Mouse (Mus musculus): Measurements from ENCODE around the gene Cyth2. TPM values are rescaled to one million over a fixed set of nuclear protein-coding genes. Genes with fewer than 3 reads are reported as not detected.

Gene Cyth2
- polyA plus RNA-seq, 1 experiment = 161 TPM

- Histone ChIP-seq H3K4me3 (ENCODE audit: insufficient read depth, low read length) (no peak overlapping the region), H3K4me1 (ENCODE audit: control insufficient read depth, insufficient read depth, low read length) (no peaks in the 10 kb centered on the region), H3K27ac (ENCODE audit: insufficient read depth, low read length) (no peak overlapping the region)
- TF ChIP-seq POLR2A (IDR thresholded peaks at IDR 0.05; ENCODE audit: extremely low read depth, insufficient read depth, low read length) (no peak), CTCF (IDR thresholded peaks at IDR 0.05; ENCODE audit: extremely low read depth, insufficient read depth, low read length) (no peak)
Measured at GRCm38 (mm10) chr7:45782271-45782670, 32.1 kb downstream of the Cyth2 start.

GRCm38 (mm10) chr7:45779081-45779641 lies 35.2 kb downstream of the Cyth2 start:
- no peak for TF ChIP-seq POLR2A (IDR thresholded peaks at IDR 0.05; ENCODE audit: extremely low read depth, insufficient read depth, low read length)
- no peak for TF ChIP-seq CTCF (IDR thresholded peaks at IDR 0.05; ENCODE audit: extremely low read depth, insufficient read depth, low read length)

GRCm38 (mm10) chr7:45775237-45775636 lies 39.1 kb downstream of the Cyth2 start:
- Histone ChIP-seq H3K27ac (ENCODE audit: insufficient read depth, low read length) (no peak overlapping the region), H3K4me1 (ENCODE audit: control insufficient read depth, insufficient read depth, low read length) (no peaks in the 10 kb centered on the region), H3K4me3 (ENCODE audit: insufficient read depth, low read length) (no peak overlapping the region)
- TF ChIP-seq POLR2A (IDR thresholded peaks at IDR 0.05; ENCODE audit: extremely low read depth, insufficient read depth, low read length) = no peak
- no peak for TF ChIP-seq CTCF (IDR thresholded peaks at IDR 0.05; ENCODE audit: extremely low read depth, insufficient read depth, low read length)

More at GRCm38 (mm10) chr7:45779081-45779641, 35.2 kb downstream of the Cyth2 start:
- Histone ChIP-seq H3K4me1 (ENCODE audit: control insufficient read depth, insufficient read depth, low read length) (no peaks in the 10 kb centered on the region), H3K27ac (ENCODE audit: insufficient read depth, low read length) (no peak overlapping the region), H3K4me3 (ENCODE audit: insufficient read depth, low read length) (peak overlapping the region; percentile 11; the same call in 1 of the 2 replicates)

- H3K4me3 ChIP-seq (ENCODE audit: insufficient read depth, low read length) = no peak overlapping the region
Measured at GRCm38 (mm10) chr7:45771101-45771500, 43.3 kb downstream of the Cyth2 start.

GRCm38 (mm10) chr7:45770427-45771082 lies 43.8 kb downstream of the Cyth2 start:
- no peak for TF ChIP-seq POLR2A (IDR thresholded peaks at IDR 0.05; ENCODE audit: extremely low read depth, insufficient read depth, low read length)

More at GRCm38 (mm10) chr7:45771101-45771500, 43.3 kb downstream of the Cyth2 start:
- Histone ChIP-seq H3K27ac (ENCODE audit: insufficient read depth, low read length) (no peak overlapping the region), H3K4me1 (ENCODE audit: control insufficient read depth, insufficient read depth, low read length) (no peaks in the 10 kb centered on the region)
- TF ChIP-seq POLR2A (IDR thresholded peaks at IDR 0.05; ENCODE audit: extremely low read depth, insufficient read depth, low read length) = no peak
- no peak for TF ChIP-seq CTCF (IDR thresholded peaks at IDR 0.05; ENCODE audit: extremely low read depth, insufficient read depth, low read length)

GRCm38 (mm10) chr7:45767500-45767899 lies 46.9 kb downstream of the Cyth2 start:
- H3K4me1 ChIP-seq (ENCODE audit: control insufficient read depth, insufficient read depth, low read length) = no peaks in the 10 kb centered on the region
- no peak overlapping the region for H3K27ac ChIP-seq (ENCODE audit: insufficient read depth, low read length)
- H3K4me3 ChIP-seq (ENCODE audit: insufficient read depth, low read length) = no peak overlapping the region
- TF ChIP-seq POLR2A (IDR thresholded peaks at IDR 0.05; ENCODE audit: extremely low read depth, insufficient read depth, low read length) = no peak
- no peak for TF ChIP-seq CTCF (IDR thresholded peaks at IDR 0.05; ENCODE audit: extremely low read depth, insufficient read depth, low read length)

More at GRCm38 (mm10) chr7:45770427-45771082, 43.8 kb downstream of the Cyth2 start:
- Histone ChIP-seq H3K4me1 (ENCODE audit: control insufficient read depth, insufficient read depth, low read length) (no peaks in the 10 kb centered on the region), H3K27ac (ENCODE audit: insufficient read depth, low read length) (no peak overlapping the region), H3K4me3 (ENCODE audit: insufficient read depth, low read length) (no peak overlapping the region)

- TF ChIP-seq CTCF (IDR thresholded peaks at IDR 0.05; ENCODE audit: extremely low read depth, insufficient read depth, low read length) (no peak), POLR2A (IDR thresholded peaks at IDR 0.05; ENCODE audit: extremely low read depth, insufficient read depth, low read length) (no peak)
- Histone ChIP-seq H3K4me3 (ENCODE audit: insufficient read depth, low read length) (no peak overlapping the region), H3K27ac (ENCODE audit: insufficient read depth, low read length) (no peak overlapping the region), H3K4me1 (ENCODE audit: control insufficient read depth, insufficient read depth, low read length) (no peaks in the 10 kb centered on the region)
Measured at GRCm38 (mm10) chr7:45766764-45767163, 47.6 kb downstream of the Cyth2 start.

- no peak overlapping the region for H3K4me3 ChIP-seq (ENCODE audit: insufficient read depth, low read length)
- no peak for TF ChIP-seq CTCF (IDR thresholded peaks at IDR 0.05; ENCODE audit: extremely low read depth, insufficient read depth, low read length)
- TF ChIP-seq POLR2A (IDR thresholded peaks at IDR 0.05; ENCODE audit: extremely low read depth, insufficient read depth, low read length) = no peak
Measured at GRCm38 (mm10) chr7:45765995-45766394, 48.4 kb downstream of the Cyth2 start.

GRCm38 (mm10) chr7:45760151-45760550 lies 54.2 kb downstream of the Cyth2 start:
- no peaks in the 10 kb centered on the region for H3K4me1 ChIP-seq (ENCODE audit: control insufficient read depth, insufficient read depth, low read length)
- no peak overlapping the region for H3K4me3 ChIP-seq (ENCODE audit: insufficient read depth, low read length)
- H3K27ac ChIP-seq (ENCODE audit: insufficient read depth, low read length) = no peak overlapping the region
- TF ChIP-seq CTCF (IDR thresholded peaks at IDR 0.05; ENCODE audit: extremely low read depth, insufficient read depth, low read length) (no peak), POLR2A (IDR thresholded peaks at IDR 0.05; ENCODE audit: extremely low read depth, insufficient read depth, low read length) (no peak)

More at GRCm38 (mm10) chr7:45765995-45766394, 48.4 kb downstream of the Cyth2 start:
- Histone ChIP-seq H3K27ac (ENCODE audit: insufficient read depth, low read length) (no peak overlapping the region), H3K4me1 (ENCODE audit: control insufficient read depth, insufficient read depth, low read length) (no peaks in the 10 kb centered on the region)

- no peak for TF ChIP-seq POLR2A (IDR thresholded peaks at IDR 0.05; ENCODE audit: extremely low read depth, insufficient read depth, low read length)
- TF ChIP-seq CTCF (IDR thresholded peaks at IDR 0.05; ENCODE audit: extremely low read depth, insufficient read depth, low read length) = no peak
- Histone ChIP-seq H3K27ac (ENCODE audit: insufficient read depth, low read length) (no peak overlapping the region), H3K4me1 (ENCODE audit: control insufficient read depth, insufficient read depth, low read length) (no peaks in the 10 kb centered on the region), H3K4me3 (ENCODE audit: insufficient read depth, low read length) (no peak overlapping the region)
Measured at GRCm38 (mm10) chr7:45759400-45759799, 55.0 kb downstream of the Cyth2 start.

Other genes starting within 250 kb of the Cyth2 start
- 26.1 and 26.5 TPM in 2 replicates for gene Bcat2, start 244.4 kb downstream of the Cyth2 start, polyA plus RNA-seq (2012; rRNA removed)
- not detected in 2 replicates for gene Fgf21, start 199.1 kb downstream of the Cyth2 start, polyA plus RNA-seq (2012; rRNA removed)
- 0.09 and 0.15 TPM in 2 replicates for gene Fut1, start 197.3 kb downstream of the Cyth2 start, polyA plus RNA-seq (2012; rRNA removed)
- gene Izumo1, start 192.8 kb downstream of the Cyth2 start, polyA plus RNA-seq (2012; rRNA removed) = 0.09 and 0.13 TPM in 2 replicates
- gene Rasip1, start 187.1 kb downstream of the Cyth2 start, polyA plus RNA-seq (2012; rRNA removed) = 6.9 and 7.8 TPM in 2 replicates
- gene Mamstr, start 174.6 kb downstream of the Cyth2 start, polyA plus RNA-seq (2012; rRNA removed) = 5.2 and 7.1 TPM in 2 replicates
- 0.21 and 0.28 TPM in 2 replicates for gene Fut2, start 148.2 kb downstream of the Cyth2 start, polyA plus RNA-seq (2012; rRNA removed)
- 20.9 and 26.3 TPM in 2 replicates for gene Ntn5, start 130.6 kb downstream of the Cyth2 start, polyA plus RNA-seq (2012; rRNA removed)
- 6.6 and 8.0 TPM in 2 replicates for gene Sec1, start 120.2 kb downstream of the Cyth2 start, polyA plus RNA-seq (2012; rRNA removed)
- gene Car11, start 114.7 kb downstream of the Cyth2 start, polyA plus RNA-seq (2012; rRNA removed) = 351 and 377 TPM in 2 replicates
- gene Dbp, start 109.5 kb downstream of the Cyth2 start, polyA plus RNA-seq (2012; rRNA removed) = 251 and 257 TPM in 2 replicates
- 255 and 261 TPM in 2 replicates for gene Rpl18, start 99.1 kb downstream of the Cyth2 start, polyA plus RNA-seq (2012; rRNA removed)
- 22.5 and 23.5 TPM in 2 replicates for gene Sphk2, start 96.6 kb downstream of the Cyth2 start, polyA plus RNA-seq (2012; rRNA removed)
- 0.19 and 0.21 TPM in 2 replicates for gene Fam83e, start 93.4 kb downstream of the Cyth2 start, polyA plus RNA-seq (2012; rRNA removed)
- not detected in 2 replicates for gene Spaca4, start 88.8 kb downstream of the Cyth2 start, polyA plus RNA-seq (2012; rRNA removed)
- 191 and 227 TPM in 2 replicates for gene Lmtk3, start 30.8 kb downstream of the Cyth2 start, polyA plus RNA-seq (2012; rRNA removed)
- 26.6 and 29.3 TPM in 2 replicates for gene Sult2b1, start 29.9 kb downstream of the Cyth2 start, polyA plus RNA-seq (2012; rRNA removed)
- 1.8 and 2.6 TPM in 2 replicates for gene Kcnj14, start 10.2 kb upstream of the Cyth2 start, polyA plus RNA-seq (2012; rRNA removed)
- gene Grwd1, start 16.4 kb upstream of the Cyth2 start, polyA plus RNA-seq (2012; rRNA removed) = 15.7 and 17.5 TPM in 2 replicates
- 106 and 107 TPM in 2 replicates for gene Kdelr1, start 58.2 kb upstream of the Cyth2 start, polyA plus RNA-seq (2012; rRNA removed)
- 9.0 and 10.0 TPM in 2 replicates for gene Grin2d, start 63.8 kb upstream of the Cyth2 start, polyA plus RNA-seq (2012; rRNA removed)
- 0.31 TPM in 1 of 2 replicates, not detected in the other for gene Syngr4, start 82.1 kb upstream of the Cyth2 start, polyA plus RNA-seq (2012; rRNA removed)
- 32.5 and 35.0 TPM in 2 replicates for gene Tmem143, start 82.4 kb upstream of the Cyth2 start, polyA plus RNA-seq (2012; rRNA removed)
- gene Emp3, start 106.8 kb upstream of the Cyth2 start, polyA plus RNA-seq (2012; rRNA removed) = 8.9 and 10.4 TPM in 2 replicates
- gene Ccdc114, start 109.5 kb upstream of the Cyth2 start, polyA plus RNA-seq (2012; rRNA removed) = 3.0 and 3.9 TPM in 2 replicates
- gene Abcc6, start 215.7 kb upstream of the Cyth2 start, polyA plus RNA-seq (2012; rRNA removed) = 2.3 and 3.1 TPM in 2 replicates
- gene Nomo1, start 219.1 kb upstream of the Cyth2 start, polyA plus RNA-seq (2012; rRNA removed) = 70.3 and 71.5 TPM in 2 replicates

Measured in cortical plate, adult 2 months (tissue).